Mouse (Mus musculus) erythroid progenitor cell, adult 5-6 weeks (primary cell): ENCODE results near the gene Rps6ka4. TPM values are rescaled to one million over a fixed set of nuclear protein-coding genes. Genes with fewer than 3 reads are reported as not detected.

Experiments used
- ATAC-seq: replicated peaks from 2 replicates; pipeline ENCODE4 v1.8.0; 2016; ENCODE audit warnings: moderate number of reproducible peaks, mild to moderate bottlenecking, moderate TSS enrichment, inconsistent platforms; ENCODE audit not compliant: poor library complexity, low FRiP score, severe bottlenecking
- total RNA-seq, 2 experiments: library from RNA; stranded (forward) in 1 of 2; stranded (reverse) in 1 of 2; fragments of 150-400 nt in 1 of 2; fragments of 186-747, 209-891 nt in 1 of 2; gene quantifications; 2 replicates each; pipeline versions ENCODE4 v1.2.3 to v1.2.4; 2015 to 2017; ENCODE audit warnings: low replicate concordance in 2 of 2

Rps6ka4 gene
- 0.72 TPM in 1 of 2 replicates, not detected in the other for total RNA-seq (2015; ENCODE audit: low replicate concordance)
- 1.2 and 1.5 TPM in 2 replicates for total RNA-seq (2017; ENCODE audit: low replicate concordance)

- ATAC-seq, result peak; percentile 83
These were observed at the start of gene Rps6ka4 for GRCm38 (mm10) chr19:6840475-6841291. TSS of gene Rps6ka4 (minus strand) at chr19:6840636.

- ATAC-seq, result no peak
These were observed 37.5 kb upstream of the Rps6ka4 start for GRCm38 (mm10) chr19:6877965-6878364.

- ATAC-seq, result no peak
These were observed 36.4 kb upstream of the Rps6ka4 start for GRCm38 (mm10) chr19:6876799-6877198.

- no peak for ATAC-seq
These were observed 35.4 kb upstream of the Rps6ka4 start for GRCm38 (mm10) chr19:6875834-6876233.

- ATAC-seq, result no peak
These were observed 33.8 kb upstream of the Rps6ka4 start for GRCm38 (mm10) chr19:6874257-6874656.

- no peak for ATAC-seq
These were observed 32.3 kb upstream of the Rps6ka4 start for GRCm38 (mm10) chr19:6872701-6873100.

- ATAC-seq, result peak; percentile 72
These were observed 31.3 kb upstream of the Rps6ka4 start for GRCm38 (mm10) chr19:6871574-6872271.

GRCm38 (mm10) chr19:6869355-6869754 lies 28.9 kb upstream of the Rps6ka4 start:
- ATAC-seq, result peak; percentile 80

- ATAC-seq, result no peak
These were observed 21.0 kb upstream of the Rps6ka4 start for GRCm38 (mm10) chr19:6861451-6861850.

GRCm38 (mm10) chr19:6860706-6861105 lies 20.3 kb upstream of the Rps6ka4 start:
- no peak for ATAC-seq

GRCm38 (mm10) chr19:6859971-6860370 lies 19.5 kb upstream of the Rps6ka4 start:
- no peak for ATAC-seq

- no peak for ATAC-seq
These were observed 18.7 kb upstream of the Rps6ka4 start for GRCm38 (mm10) chr19:6859032-6859651.

GRCm38 (mm10) chr19:6858031-6858430 lies 17.6 kb upstream of the Rps6ka4 start, which contains the start of gene Ccdc88b:
TSS of gene Ccdc88b (minus strand) at chr19:6858211.
- ATAC-seq, result no peak

GRCm38 (mm10) chr19:6857391-6858005 lies 17.1 kb upstream of the Rps6ka4 start:
- ATAC-seq, result no peak

GRCm38 (mm10) chr19:6857003-6857360 lies 16.5 kb upstream of the Rps6ka4 start:
- ATAC-seq, result no peak

- ATAC-seq, result no peak
These were observed 16.0 kb upstream of the Rps6ka4 start for GRCm38 (mm10) chr19:6856281-6857002.

GRCm38 (mm10) chr19:6855225-6856031 lies 15.0 kb upstream of the Rps6ka4 start:
- ATAC-seq, result no peak

GRCm38 (mm10) chr19:6854658-6855057 lies 14.2 kb upstream of the Rps6ka4 start:
- no peak for ATAC-seq

GRCm38 (mm10) chr19:6853903-6854302 lies 13.5 kb upstream of the Rps6ka4 start:
- ATAC-seq, result no peak
